Mouse (Mus musculus) CH12.LX (cell line): ENCODE results near the gene Adcy4. TPM values are rescaled to one million over a fixed set of nuclear protein-coding genes. Genes with fewer than 3 reads are reported as not detected.

Experiments
- DNase-seq: peaks from one replicate; pipeline ENCODE4 v3.0.0-alpha.2; 2013; ENCODE audit errors: extremely low read depth
- H3K27ac ChIP-seq: 2 replicates; pipeline ENCODE4 v1.5.1; 2012; ENCODE audit warnings: low read depth, mild to moderate bottlenecking, control low read depth, moderate library complexity; ENCODE audit not compliant: insufficient read depth
- H3K27me3 ChIP-seq: replicated peaks from 2 replicates; pipeline ENCODE3; 2012; ENCODE audit warnings: inconsistent platforms
- H3K36me3 ChIP-seq, 2 experiments: replicated peaks in 1 of 2; 2 replicates each; pipeline versions ENCODE3 to v1.6.1; 2012; ENCODE audit warnings: inconsistent platforms in 1 of 2, low read length in 1 of 2, mild to moderate bottlenecking in 1 of 2, mixed read lengths in 1 of 2, moderate library complexity in 1 of 2; ENCODE audit not compliant: control insufficient read depth in 1 of 2, insufficient read depth in 1 of 2
- H3K4me1 ChIP-seq, 2 experiments: 2 replicates each; pipeline ENCODE4 v1.6.1; 2012; ENCODE audit warnings: inconsistent platforms in 1 of 2, moderate library complexity in 1 of 2; ENCODE audit not compliant: insufficient read depth in 2 of 2, control insufficient read depth in 1 of 2
- H3K4me2 ChIP-seq: 2 replicates; pipeline ENCODE4 v1.6.1; 2012; ENCODE audit warnings: low read depth, mild to moderate bottlenecking, control low read depth; ENCODE audit not compliant: poor library complexity, insufficient read depth, severe bottlenecking
- H3K4me3 ChIP-seq, 3 experiments: fragments of 150-350 bp in 1 of 3; sonication (generic) in 1 of 3; replicated peaks in 1 of 3; 2 replicates each; pipeline versions ENCODE3 to v1.5.1; 2011 to 2012; ENCODE audit warnings: low read depth in 2 of 3, low read length in 2 of 3, mild to moderate bottlenecking in 2 of 3, moderate library complexity in 2 of 3, control low read depth in 1 of 3, improper control_type of control experiment in 1 of 3, inconsistent platforms in 1 of 3, mixed read lengths in 1 of 3; ENCODE audit not compliant: poor library complexity in 1 of 3
- H3K79me2 ChIP-seq: replicated peaks from 2 replicates; pipeline ENCODE4 v1.6.1; 2012; ENCODE audit warnings: mild to moderate bottlenecking, moderate library complexity; ENCODE audit not compliant: control insufficient read depth, poor library complexity, insufficient read depth, severe bottlenecking; ENCODE audit errors: extremely low read depth
- H3K9ac ChIP-seq: 2 replicates; pipeline ENCODE4 v1.6.1; 2012; ENCODE audit warnings: low read depth, mild to moderate bottlenecking, control low read depth, moderate library complexity; ENCODE audit not compliant: insufficient read depth
- H3K9me3 ChIP-seq: replicated peaks from 2 replicates; pipeline ENCODE3; 2012; ENCODE audit warnings: low read length, inconsistent platforms, mixed read lengths
- BHLHE40 ChIP-seq: IDR thresholded peaks from 2 replicates; pipeline ENCODE4 v1.6.1; 2011; ENCODE audit warnings: mild to moderate bottlenecking, low read depth, low read length, improper control_type of control experiment
- CHD2 ChIP-seq: IDR thresholded peaks from 2 replicates; pipeline ENCODE4 v1.6.1; 2011; ENCODE audit warnings: low read length, improper control_type of control experiment
- E2F4 ChIP-seq: IDR thresholded peaks from 2 replicates; pipeline ENCODE4 v1.6.1; 2011; ENCODE audit warnings: low read depth, low read length, improper control_type of control experiment; ENCODE audit not compliant: insufficient replicate concordance
- ELF1 ChIP-seq: IDR thresholded peaks from 2 replicates; pipeline ENCODE4 v1.6.1; 2014; ENCODE audit warnings: low read depth, mild to moderate bottlenecking, inconsistent platforms, low read length, improper control_type of control experiment
- EP300 ChIP-seq: IDR thresholded peaks from 2 replicates; pipeline ENCODE4 v1.6.1; 2011; ENCODE audit warnings: low read length, improper control_type of control experiment
- GABPA ChIP-seq: IDR thresholded peaks from 2 replicates; pipeline ENCODE4 v1.6.1; 2012; ENCODE audit warnings: low read depth, low read length, improper control_type of control experiment, inconsistent platforms; ENCODE audit not compliant: insufficient replicate concordance
- KAT2A ChIP-seq: IDR thresholded peaks from 2 replicates; pipeline ENCODE4 v1.6.1; 2012; ENCODE audit warnings: low read length, improper control_type of control experiment, inconsistent platforms; ENCODE audit not compliant: insufficient replicate concordance
- MAZ ChIP-seq: IDR thresholded peaks from 2 replicates; pipeline ENCODE4 v1.6.1; 2012; ENCODE audit warnings: low read depth, mild to moderate bottlenecking, inconsistent platforms, low read length, improper control_type of control experiment, moderate library complexity
- MEF2A ChIP-seq: IDR thresholded peaks from 2 replicates; pipeline ENCODE4 v1.6.1; 2014; ENCODE audit warnings: low read depth, mild to moderate bottlenecking, inconsistent platforms, low read length, improper control_type of control experiment, borderline replicate concordance
- MYC ChIP-seq: IDR thresholded peaks from 2 replicates; pipeline ENCODE4 v1.6.1; 2011; ENCODE audit warnings: low read depth, mild to moderate bottlenecking, improper control_type of control experiment, low read length
- POLR2A ChIP-seq: IDR thresholded peaks from 2 replicates; pipeline ENCODE4 v1.6.1; 2011; ENCODE audit warnings: low read depth, mild to moderate bottlenecking, improper control_type of control experiment, low read length
- RAD21 ChIP-seq: IDR thresholded peaks from 2 replicates; pipeline ENCODE4 v1.6.1; 2011; ENCODE audit warnings: low read depth, mild to moderate bottlenecking, low read length, improper control_type of control experiment, moderate library complexity
- RCOR1 ChIP-seq: conservative IDR thresholded peaks from 2 replicates; pipeline ENCODE4 v1.6.1; 2012; ENCODE audit warnings: low read depth, mild to moderate bottlenecking, inconsistent platforms, low read length, improper control_type of control experiment
- SIN3A ChIP-seq: IDR thresholded peaks from 2 replicates; pipeline ENCODE4 v1.6.1; 2012; ENCODE audit warnings: low read length, improper control_type of control experiment, inconsistent platforms
- SMC3 ChIP-seq: IDR thresholded peaks from 2 replicates; pipeline ENCODE4 v1.6.1; 2011; ENCODE audit warnings: low read depth, low read length, improper control_type of control experiment
- TBP ChIP-seq: conservative IDR thresholded peaks from 2 replicates; pipeline ENCODE4 v1.6.1; 2011; ENCODE audit warnings: low read depth, low read length, improper control_type of control experiment
- TCF12 ChIP-seq: IDR thresholded peaks from 2 replicates; pipeline ENCODE4 v1.6.1; 2014; ENCODE audit warnings: low read depth, mild to moderate bottlenecking, inconsistent platforms, low read length, improper control_type of control experiment
- USF1 ChIP-seq: IDR thresholded peaks from 2 replicates; pipeline ENCODE4 v1.6.1; 2014; ENCODE audit warnings: low read depth, mild to moderate bottlenecking, inconsistent platforms, low read length, improper control_type of control experiment
- USF2 ChIP-seq: conservative IDR thresholded peaks from 2 replicates; pipeline ENCODE4 v1.6.1; 2011; ENCODE audit warnings: low read depth, low read length, improper control_type of control experiment
- ZNF384 ChIP-seq: IDR thresholded peaks from 2 replicates; pipeline ENCODE4 v1.6.1; 2012; ENCODE audit warnings: low read depth, low read length, improper control_type of control experiment, inconsistent platforms
- dilution Hi-C: fragments of 300-500 bp; cut with MboI; formaldehyde crosslinking; loops from 2 replicates; pipeline ENCODE4 v1.14.3; 2020; ENCODE audit warnings: low sequenced_read_pairs; ENCODE audit not compliant: extremely low pct_unique_long_range_greater_than_20kb, extremely low pct_ligation_motif_present
- in situ Hi-C: fragments of 300-500 bp; cut with MboI; formaldehyde crosslinking; loops from 3 replicates; pipeline ENCODE4 v1.14.3; 2019; ENCODE audit warnings: low sequenced_read_pairs, low pct_ligation_motif_present, low pct_unique_long_range_greater_than_20kb, mixed read lengths
- polyA plus RNA-seq: library from polyadenylated mRNA; unstranded; fragments of >175 nt; gene quantifications from 2 replicates; pipeline ENCODE4 v1.2.1, GENCODE M21; 2012; ENCODE audit warnings: low read depth; ENCODE audit not compliant: insufficient read length
- total RNA-seq, 2 experiments: library from RNA; depleted of rRNA; stranded (reverse); fragments of 300-350 nt in 1 of 2; fragments of >200 nt in 1 of 2; gene quantifications; 2 replicates each; pipeline ENCODE4 v1.2.3; 2012 to 2014

The Adcy4 gene
- total and polyA plus RNA-seq, 3 experiments, result not detected

- Histone ChIP-seq H3K9ac (no peak overlapping the region), H3K4me3 (no peak overlapping the region), H3K36me3 (no peaks in the 10 kb centered on the region)
- in situ Hi-C loops, result no loop called here
- TF ChIP-seq ELF1, result no peak
- TF ChIP-seq MEF2A, result no peak
- TF ChIP-seq KAT2A, result no peak
- no peak for TF ChIP-seq POLR2A
- TF ChIP-seq SMC3, result no peak
- no peak for TF ChIP-seq BHLHE40
- TF ChIP-seq, all 38 proteins: peak for 0
- peaks cover 0 to 7% of the 10 kb centered on the region in 2 experiments; a peak in 2 of 4 replicates for H3K4me1 ChIP-seq
- no peaks in the 10 kb centered on the region for H3K9me3 ChIP-seq
- H3K4me2 ChIP-seq, result no peak overlapping the region
- no peak for DNase-seq
- H3K27ac ChIP-seq, result no peak overlapping the region
- peaks cover 22% of the 10 kb centered on the region for H3K27me3 ChIP-seq
- H3K79me2 ChIP-seq, result no peaks in the 10 kb centered on the region
- dilution Hi-C loops, result no loop called here
Observed at GRCm38 (mm10) chr14:55830331-55830730, 46.4 kb upstream of the Adcy4 start.

DNA sequence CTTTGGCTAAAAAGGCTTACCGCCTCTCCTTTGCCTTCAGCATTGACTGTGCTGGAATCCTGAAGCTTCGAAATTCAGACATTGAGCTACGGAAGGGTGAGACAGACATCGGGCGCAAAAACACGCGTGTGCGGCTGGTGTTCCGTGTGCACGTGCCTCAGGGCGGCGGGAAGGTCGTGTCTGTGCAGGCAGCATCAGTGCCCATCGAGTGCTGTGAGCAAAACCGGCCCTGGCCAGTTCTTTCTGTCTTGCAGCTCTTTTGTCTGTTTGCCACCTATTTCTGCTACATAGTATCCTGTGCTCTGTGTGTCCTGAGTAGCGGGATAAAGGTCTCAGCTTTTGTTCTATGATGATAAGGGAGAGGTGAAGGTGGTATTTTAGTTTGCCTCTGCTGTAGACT lies 46.0 kb upstream of the Adcy4 start:
- Histone ChIP-seq H3K27me3 (peaks cover 22% of the 10 kb centered on the region), H3K27ac (no peak overlapping the region), H3K4me3 (no peak overlapping the region), H3K79me2 (no peaks in the 10 kb centered on the region), H3K4me1 (peaks cover 0 to 7% of the 10 kb centered on the region in 2 experiments; a peak in 2 of 4 replicates), H3K36me3 (no peaks in the 10 kb centered on the region), H3K9me3 (no peaks in the 10 kb centered on the region), H3K9ac (no peak overlapping the region), H3K4me2 (no peak overlapping the region)
- in situ Hi-C loops, result no loop called here
- no peak for DNase-seq
- dilution Hi-C loops, result no loop called here
- no peak for TF ChIP-seq RAD21
- TF ChIP-seq POLR2A, result no peak
- no peak for TF ChIP-seq EP300
- no peak for TF ChIP-seq GABPA
- TF ChIP-seq E2F4, result no peak
- no peak for TF ChIP-seq USF1
- TF ChIP-seq KAT2A, result no peak
- no peak for TF ChIP-seq TBP
- TF ChIP-seq CHD2, result no peak
- TF ChIP-seq USF2, result no peak
- no peak for TF ChIP-seq TCF12
- no peak for TF ChIP-seq ZNF384
- TF ChIP-seq MAZ, result no peak
- no peak for TF ChIP-seq MYC
- no peak for TF ChIP-seq RCOR1
- TF ChIP-seq SIN3A, result no peak
- TF ChIP-seq MEF2A, result no peak
- TF ChIP-seq BHLHE40, result no peak
